Mouse (Mus musculus): ENCODE measurements around the gene Smagp. TPM values are rescaled to one million over a fixed set of nuclear protein-coding genes. Genes with fewer than 3 reads are reported as not detected.

Gene Smagp
- polyA plus RNA-seq, 1 experiment = 3.7 TPM

DNA sequence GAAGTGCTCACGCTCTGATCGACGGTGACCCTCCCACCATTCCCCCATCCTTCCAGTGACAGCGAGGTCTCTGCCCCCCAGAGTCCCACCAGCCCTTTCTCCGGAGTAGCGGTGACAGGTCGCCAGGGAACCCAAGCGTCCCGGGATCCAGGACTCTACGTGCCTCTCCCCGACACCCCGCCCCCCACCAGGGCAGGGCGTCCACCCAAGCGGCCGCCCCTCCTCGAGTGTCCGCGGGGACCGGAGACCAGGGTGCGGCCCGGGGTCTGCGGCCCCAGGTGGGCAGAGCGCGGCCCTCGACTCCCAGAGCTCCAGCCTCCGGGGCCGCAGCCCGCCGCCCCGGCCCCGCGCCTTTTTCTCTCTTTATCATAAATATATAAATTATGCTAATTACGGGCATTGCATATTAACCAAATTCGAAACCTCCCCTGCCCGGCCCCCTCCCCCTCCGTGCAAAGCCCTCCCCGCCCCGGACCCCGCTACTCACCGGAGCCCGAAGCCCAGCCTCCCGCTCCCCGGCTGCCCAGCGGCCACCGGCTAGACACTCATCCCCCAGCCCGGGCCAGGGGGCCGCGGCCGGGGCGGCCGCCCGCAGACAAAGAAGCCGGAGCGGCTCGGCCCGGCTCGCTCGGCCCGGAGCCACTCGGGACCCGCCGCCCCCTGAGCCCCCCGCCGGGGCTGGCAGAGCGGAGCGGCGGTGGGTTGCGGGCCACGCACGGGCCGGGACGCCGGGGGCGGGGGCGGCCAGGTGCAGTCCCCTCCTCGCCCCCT is 37.3 kb downstream of the Smagp start, which contains the start of gene Pou6f1:
TSS of gene Pou6f1 (minus strand) at position 709 of the 771 bp plus-strand sequence.
- no peaks in the 10 kb centered on the region for H3K27me3 ChIP-seq (ENCODE audit: control insufficient read depth, insufficient read depth, low read length)
- TF ChIP-seq POLR2A (IDR thresholded peaks at IDR 0.05; ENCODE audit: borderline replicate concordance, insufficient read depth, low read length) = no peak
- no peak for TF ChIP-seq CTCF (IDR thresholded peaks at IDR 0.05; ENCODE audit: borderline replicate concordance, insufficient read depth, low read depth, low read length)
- WGBS = under 1% methylated on average over 73 of the region's 76 CpGs
- peak within 1 kb of the TSS; percentile 94 for H3K4me3 ChIP-seq (replicated peaks; ENCODE audit: insufficient read depth, low read depth, low read length)
- peak within 1 kb of the TSS; percentile 58; the same call in 1 of the 2 replicates for H3K27ac ChIP-seq (ENCODE audit: insufficient read depth, low read length)
- peak; percentile 57 to 68 for DNase-seq
- peaks cover 7% of the 10 kb centered on the region; the same call in 1 of the 2 replicates for H3K4me1 ChIP-seq (ENCODE audit: control insufficient read depth, insufficient read depth, low read length)

DNA sequence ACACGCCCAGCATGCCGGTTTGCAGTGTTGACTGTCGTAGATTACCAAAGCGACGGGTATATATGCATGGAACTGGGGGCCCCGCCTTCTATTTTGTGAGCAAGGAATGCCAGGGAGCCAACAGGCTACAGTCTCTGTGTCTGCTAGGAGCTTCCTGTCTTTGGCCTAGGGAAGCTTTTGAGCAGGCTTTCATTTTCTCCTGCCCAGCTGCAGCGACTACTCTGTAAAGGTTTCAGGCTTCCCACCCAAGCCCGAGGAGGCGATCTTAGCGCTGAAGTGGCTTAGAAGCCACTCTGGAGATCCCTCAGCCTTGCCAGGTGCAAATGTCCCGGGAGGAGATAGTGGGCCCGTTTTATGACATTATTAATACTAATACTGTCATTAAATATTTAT is 37.9 kb downstream of the Smagp start:
- peak; percentile 48 to 62 for DNase-seq
- no peak overlapping the region for H3K27ac ChIP-seq (ENCODE audit: insufficient read depth, low read length)
- WGBS = 1% methylated on average over 12 of the region's 12 CpGs
- peaks cover 7% of the 10 kb centered on the region; the same call in 1 of the 2 replicates for H3K4me1 ChIP-seq (ENCODE audit: control insufficient read depth, insufficient read depth, low read length)
- H3K4me3 ChIP-seq (replicated peaks; ENCODE audit: insufficient read depth, low read depth, low read length) = peak overlapping the region; percentile 94
- H3K27me3 ChIP-seq (ENCODE audit: control insufficient read depth, insufficient read depth, low read length) = no peaks in the 10 kb centered on the region
- TF ChIP-seq POLR2A (IDR thresholded peaks at IDR 0.05; ENCODE audit: borderline replicate concordance, insufficient read depth, low read length) (peak; percentile 30; the same call in 1 of the 2 replicates), CTCF (IDR thresholded peaks at IDR 0.05; ENCODE audit: borderline replicate concordance, insufficient read depth, low read depth, low read length) (no peak)

DNA sequence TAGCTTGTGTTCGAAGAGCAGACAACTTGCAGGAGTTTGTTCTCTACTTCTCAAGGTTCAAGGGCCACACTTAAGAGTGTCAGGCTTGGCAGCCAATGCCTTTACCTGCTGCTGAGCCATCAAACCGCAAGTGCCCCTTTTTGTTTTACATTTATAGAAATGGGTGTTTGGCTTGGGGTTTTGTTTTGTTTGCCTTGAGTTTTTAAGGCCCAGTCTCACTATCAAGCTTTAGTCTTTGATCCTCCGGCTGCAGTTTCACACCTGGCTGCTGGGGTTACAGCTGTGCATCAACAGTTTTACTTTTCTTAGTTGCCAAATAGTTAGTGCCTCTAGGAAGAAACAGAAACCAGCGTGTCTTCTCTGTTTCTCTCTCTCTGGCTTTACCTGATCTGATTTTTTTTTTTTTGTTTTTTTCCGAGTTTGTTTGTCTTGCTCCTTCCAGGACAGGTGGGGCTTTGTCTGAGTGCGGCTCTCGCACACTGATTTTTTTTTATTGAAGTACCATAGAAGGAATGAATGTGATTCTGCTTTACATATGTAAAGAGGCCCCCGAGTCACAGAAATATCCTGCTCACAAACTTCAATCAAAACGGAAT is 38.4 kb downstream of the Smagp start:
- no peak for TF ChIP-seq CTCF (IDR thresholded peaks at IDR 0.05; ENCODE audit: borderline replicate concordance, insufficient read depth, low read depth, low read length)
- Histone ChIP-seq H3K4me3 (replicated peaks; ENCODE audit: insufficient read depth, low read depth, low read length) (peak overlapping the region; percentile 94), H3K27me3 (ENCODE audit: control insufficient read depth, insufficient read depth, low read length) (no peaks in the 10 kb centered on the region), H3K4me1 (ENCODE audit: control insufficient read depth, insufficient read depth, low read length) (peaks cover 7% of the 10 kb centered on the region; the same call in 1 of the 2 replicates), H3K27ac (ENCODE audit: insufficient read depth, low read length) (no peak overlapping the region)
- DNase-seq = no peak
- WGBS = 49% methylated on average over 9 of the region's 9 CpGs

DNA sequence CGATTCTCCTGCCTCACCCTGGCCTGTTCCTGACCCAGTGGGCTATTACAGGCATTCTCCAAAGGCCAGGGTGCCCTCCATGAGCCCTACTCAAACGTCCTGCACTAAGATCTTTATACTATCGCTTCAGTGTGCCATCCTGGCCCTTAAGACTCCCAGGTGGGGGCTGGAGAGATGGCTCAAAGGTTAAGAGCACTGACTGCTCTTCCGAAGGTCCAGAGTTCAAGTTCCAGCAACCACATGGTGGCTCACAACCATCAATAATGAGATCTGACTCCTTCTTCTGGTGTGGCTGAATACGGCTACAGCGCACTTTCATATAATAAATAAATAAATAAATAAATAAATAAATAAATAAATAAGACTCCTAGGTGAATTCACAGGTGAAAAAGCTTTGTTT is 43.9 kb downstream of the Smagp start:
- WGBS = 90% methylated on average over 6 of the region's 6 CpGs

DNA sequence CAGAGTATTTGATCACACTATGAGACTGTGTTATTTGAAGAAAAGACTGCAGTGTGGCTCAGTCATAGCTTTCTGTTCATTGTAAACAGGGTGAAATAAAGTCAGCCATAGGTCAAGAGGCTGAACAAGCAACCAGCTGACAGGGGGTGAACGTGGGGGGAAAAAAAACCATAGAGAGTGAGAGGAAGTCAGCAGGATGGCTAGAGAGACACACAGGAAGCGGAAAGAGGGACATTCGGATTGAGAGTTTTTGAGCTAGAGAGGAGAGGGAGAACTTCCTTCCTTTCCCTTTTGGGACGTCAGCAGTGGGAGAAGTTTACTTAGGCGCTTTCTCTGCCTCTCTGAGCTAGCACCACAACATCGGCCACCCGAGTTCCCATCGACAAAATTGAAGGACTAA is 46.3 kb downstream of the Smagp start:
- Histone ChIP-seq H3K27ac (ENCODE audit: insufficient read depth, low read length) (no peak overlapping the region), H3K4me3 (replicated peaks; ENCODE audit: insufficient read depth, low read depth, low read length) (no peak overlapping the region), H3K27me3 (ENCODE audit: control insufficient read depth, insufficient read depth, low read length) (no peaks in the 10 kb centered on the region), H3K4me1 (ENCODE audit: control insufficient read depth, insufficient read depth, low read length) (no peaks in the 10 kb centered on the region)
- DNase-seq = no peak
- TF ChIP-seq CTCF (IDR thresholded peaks at IDR 0.05; ENCODE audit: borderline replicate concordance, insufficient read depth, low read depth, low read length) (no peak), POLR2A (IDR thresholded peaks at IDR 0.05; ENCODE audit: borderline replicate concordance, insufficient read depth, low read length) (no peak)
- WGBS = 78% methylated on average over 8 of the region's 8 CpGs

More for the DNA sequence above, 43.9 kb downstream of the Smagp start:
- DNase-seq = no peak
- no peak overlapping the region for H3K4me3 ChIP-seq (replicated peaks; ENCODE audit: insufficient read depth, low read depth, low read length)
- no peak overlapping the region for H3K27ac ChIP-seq (ENCODE audit: insufficient read depth, low read length)
- no peaks in the 10 kb centered on the region for H3K4me1 ChIP-seq (ENCODE audit: control insufficient read depth, insufficient read depth, low read length)
- no peaks in the 10 kb centered on the region for H3K27me3 ChIP-seq (ENCODE audit: control insufficient read depth, insufficient read depth, low read length)
- TF ChIP-seq POLR2A (IDR thresholded peaks at IDR 0.05; ENCODE audit: borderline replicate concordance, insufficient read depth, low read length) (no peak), CTCF (IDR thresholded peaks at IDR 0.05; ENCODE audit: borderline replicate concordance, insufficient read depth, low read depth, low read length) (no peak)

DNA sequence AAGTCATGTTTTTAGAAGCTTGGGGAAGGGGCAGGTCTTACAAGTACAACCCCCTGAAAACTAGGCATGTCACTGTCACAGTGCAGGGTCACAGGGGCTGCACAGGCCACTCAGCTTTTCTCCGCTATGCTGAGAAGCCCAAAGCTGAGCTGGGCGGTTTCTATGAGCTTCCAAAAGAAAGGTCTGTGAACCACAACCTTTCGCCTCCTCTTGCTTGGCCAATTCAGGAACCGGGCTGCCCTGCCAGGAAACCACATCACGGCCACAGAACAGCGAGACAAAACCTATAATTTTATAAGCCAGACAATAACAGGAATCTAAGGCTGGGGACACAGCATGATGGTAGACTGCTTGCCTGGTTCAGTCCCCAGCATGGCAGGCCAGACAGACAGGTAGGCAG is 48.4 kb downstream of the Smagp start:
- 89% methylated on average over 6 of the region's 6 CpGs for WGBS
- H3K4me1 ChIP-seq (ENCODE audit: control insufficient read depth, insufficient read depth, low read length) = no peaks in the 10 kb centered on the region
- DNase-seq = no peak
- TF ChIP-seq CTCF (IDR thresholded peaks at IDR 0.05; ENCODE audit: borderline replicate concordance, insufficient read depth, low read depth, low read length) (no peak), POLR2A (IDR thresholded peaks at IDR 0.05; ENCODE audit: borderline replicate concordance, insufficient read depth, low read length) (no peak)
- no peak overlapping the region for H3K4me3 ChIP-seq (replicated peaks; ENCODE audit: insufficient read depth, low read depth, low read length)
- H3K27ac ChIP-seq (ENCODE audit: insufficient read depth, low read length) = no peak overlapping the region
- no peaks in the 10 kb centered on the region for H3K27me3 ChIP-seq (ENCODE audit: control insufficient read depth, insufficient read depth, low read length)

DNA sequence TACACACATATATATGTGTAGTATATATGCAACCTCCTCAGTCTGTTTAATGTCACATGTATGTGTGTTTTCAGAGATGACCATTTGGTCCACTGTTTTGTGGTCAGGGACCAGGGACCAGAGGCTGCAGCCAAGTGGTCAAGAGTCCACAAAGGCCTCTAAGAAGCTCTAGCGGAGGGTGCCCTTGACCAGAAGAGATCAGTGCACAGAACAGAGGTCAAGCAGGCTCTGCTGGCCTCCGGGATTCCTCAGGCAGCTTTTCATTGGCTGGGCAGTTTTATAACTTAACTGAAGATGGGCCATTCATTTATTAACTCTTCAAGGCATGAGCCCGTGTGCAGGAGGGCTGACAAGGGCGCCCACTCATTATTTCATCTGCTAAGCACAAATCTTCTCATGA is 49.6 kb downstream of the Smagp start:
- Histone ChIP-seq H3K4me3 (replicated peaks; ENCODE audit: insufficient read depth, low read depth, low read length) (no peak overlapping the region), H3K4me1 (ENCODE audit: control insufficient read depth, insufficient read depth, low read length) (no peaks in the 10 kb centered on the region), H3K27ac (ENCODE audit: insufficient read depth, low read length) (no peak overlapping the region), H3K27me3 (ENCODE audit: control insufficient read depth, insufficient read depth, low read length) (no peaks in the 10 kb centered on the region)
- no peak for DNase-seq
- TF ChIP-seq CTCF (IDR thresholded peaks at IDR 0.05; ENCODE audit: borderline replicate concordance, insufficient read depth, low read depth, low read length) (no peak), POLR2A (IDR thresholded peaks at IDR 0.05; ENCODE audit: borderline replicate concordance, insufficient read depth, low read length) (no peak)
- 94% methylated on average over 4 of the region's 4 CpGs for WGBS

DNA sequence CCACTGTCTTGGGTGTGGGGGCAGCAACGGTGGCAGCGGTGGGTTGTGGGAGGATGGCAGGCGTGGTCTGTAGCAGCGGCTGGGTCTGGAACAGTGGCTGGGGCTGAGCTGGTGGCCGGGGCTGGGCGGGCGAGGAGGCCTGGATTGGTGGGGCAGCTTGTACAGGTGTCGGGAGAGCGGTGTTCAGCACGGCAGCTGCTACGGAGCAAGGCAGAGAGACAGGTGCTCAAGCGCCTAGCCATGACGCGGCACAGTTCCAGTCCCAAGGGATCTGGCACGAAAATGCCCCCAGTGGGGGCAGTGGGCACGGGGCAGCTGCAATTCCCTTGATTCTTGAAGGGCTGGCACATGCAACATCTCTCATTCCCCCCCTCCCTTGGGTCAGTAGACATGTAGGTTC is 50.8 kb downstream of the Smagp start:
- Histone ChIP-seq H3K4me3 (replicated peaks; ENCODE audit: insufficient read depth, low read depth, low read length) (no peak overlapping the region), H3K27me3 (ENCODE audit: control insufficient read depth, insufficient read depth, low read length) (no peaks in the 10 kb centered on the region), H3K27ac (ENCODE audit: insufficient read depth, low read length) (no peak overlapping the region), H3K4me1 (ENCODE audit: control insufficient read depth, insufficient read depth, low read length) (no peaks in the 10 kb centered on the region)
- TF ChIP-seq CTCF (IDR thresholded peaks at IDR 0.05; ENCODE audit: borderline replicate concordance, insufficient read depth, low read depth, low read length) = no peak
- TF ChIP-seq POLR2A (IDR thresholded peaks at IDR 0.05; ENCODE audit: borderline replicate concordance, insufficient read depth, low read length) = no peak
- 86% methylated on average over 16 of the region's 16 CpGs for WGBS
- DNase-seq = no peak

Measured in cerebellum, adult 2 months (tissue).